Mouse (Mus musculus) megakaryocyte-erythroid progenitor cell, adult 5-6 weeks (primary cell): Measurements from ENCODE around the gene Islr. TPM values are rescaled to one million over a fixed set of nuclear protein-coding genes. Genes with fewer than 3 reads are reported as not detected.

ENCODE experiments used
- ATAC-seq: replicated peaks from 2 replicates; pipeline ENCODE4 v1.8.0; 2016; ENCODE audit warnings: mild to moderate bottlenecking, inconsistent platforms; ENCODE audit not compliant: severe bottlenecking, poor library complexity, low FRiP score, low TSS enrichment
- total RNA-seq, 2 experiments: library from RNA; stranded (forward) in 1 of 2; stranded (reverse) in 1 of 2; fragments of 200-1000, 215-1000 nt in 1 of 2; fragments of >200 nt in 1 of 2; fragmentation: Nextera tagmentation in 1 of 2; gene quantifications; 2 replicates each; pipeline ENCODE4 v1.2.3; 2014 to 2017

Islr gene
- total RNA-seq, 2 experiments from 2014 or later, result not detected

GRCm38 (mm10) chr9:58160315-58160714 is 43.8 kb downstream of the Islr start:
- ATAC-seq, result no peak

GRCm38 (mm10) chr9:58159855-58160254 is 44.3 kb downstream of the Islr start:
- no peak for ATAC-seq

GRCm38 (mm10) chr9:58158541-58159311 is 45.4 kb downstream of the Islr start:
- no peak for ATAC-seq

DNA sequence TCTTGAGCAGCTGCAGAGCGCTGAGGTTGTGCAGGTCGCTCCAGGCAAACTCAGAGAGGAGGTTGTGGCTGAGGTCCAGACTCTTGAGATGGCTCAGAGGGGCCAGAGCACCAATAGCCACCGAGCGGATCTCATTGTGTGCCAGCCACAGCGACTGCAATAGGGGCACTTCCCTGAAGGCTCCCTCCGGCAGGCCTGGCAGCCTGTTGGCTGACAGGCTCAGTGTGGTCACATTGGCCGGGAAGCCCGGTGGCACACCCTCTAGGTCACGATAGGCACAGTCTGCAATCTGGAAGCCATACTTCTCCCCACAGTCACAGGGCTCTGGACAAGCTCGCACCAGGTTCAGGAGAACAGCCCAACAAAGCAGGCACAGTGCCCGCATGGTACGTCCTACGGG is 46.3 kb downstream of the Islr start:
- 0 out of 2 replicates have a peak, but pooled peaks have one; percentile 14 for ATAC-seq

GRCm38 (mm10) chr9:58156819-58157560 is 47.1 kb downstream of the Islr start:
- no peak for ATAC-seq

GRCm38 (mm10) chr9:58155366-58155765 is 48.7 kb downstream of the Islr start:
- ATAC-seq, result no peak

- no peak for ATAC-seq
Observed at GRCm38 (mm10) chr9:58153095-58153494, 51.0 kb downstream of the Islr start.

DNA sequence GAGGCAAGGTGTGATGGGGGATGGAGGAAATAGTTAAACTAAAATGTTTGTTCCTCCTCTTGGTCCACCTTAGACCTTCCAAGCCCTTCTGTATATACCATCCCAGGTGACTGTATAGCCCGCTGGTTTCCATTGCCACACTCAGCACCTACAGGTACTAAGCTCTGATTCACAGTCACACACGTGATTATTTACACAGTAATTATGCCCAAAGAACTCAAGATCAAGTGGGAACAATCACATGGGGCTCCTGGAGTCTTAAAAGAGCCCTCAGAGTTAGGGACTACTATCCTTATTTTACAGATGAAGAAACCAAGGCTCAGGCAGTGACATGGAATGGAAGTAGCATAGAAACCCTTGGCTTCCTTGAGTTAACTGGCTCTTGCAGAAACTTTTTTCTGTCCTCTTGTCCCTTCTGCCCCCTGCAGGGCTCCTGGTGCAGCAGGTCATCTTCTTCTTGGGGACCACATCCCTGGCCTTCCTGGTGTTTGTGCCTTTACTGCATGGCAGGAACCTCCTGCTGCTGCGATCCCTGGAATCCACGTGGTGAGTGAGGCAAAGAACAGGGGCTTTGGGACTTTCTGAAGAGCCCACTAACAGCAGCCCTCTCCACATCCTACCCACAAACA is 53.3 kb downstream of the Islr start:
- no peak for ATAC-seq

- no peak for ATAC-seq
Observed at GRCm38 (mm10) chr9:58148806-58149205, 55.3 kb downstream of the Islr start.

- no peak for ATAC-seq
Observed at GRCm38 (mm10) chr9:58145417-58145816, 58.7 kb downstream of the Islr start.

GRCm38 (mm10) chr9:58144664-58145063 is 59.4 kb downstream of the Islr start:
- no peak for ATAC-seq

- no peak for ATAC-seq
Observed at GRCm38 (mm10) chr9:58143419-58143818, 60.7 kb downstream of the Islr start.

DNA sequence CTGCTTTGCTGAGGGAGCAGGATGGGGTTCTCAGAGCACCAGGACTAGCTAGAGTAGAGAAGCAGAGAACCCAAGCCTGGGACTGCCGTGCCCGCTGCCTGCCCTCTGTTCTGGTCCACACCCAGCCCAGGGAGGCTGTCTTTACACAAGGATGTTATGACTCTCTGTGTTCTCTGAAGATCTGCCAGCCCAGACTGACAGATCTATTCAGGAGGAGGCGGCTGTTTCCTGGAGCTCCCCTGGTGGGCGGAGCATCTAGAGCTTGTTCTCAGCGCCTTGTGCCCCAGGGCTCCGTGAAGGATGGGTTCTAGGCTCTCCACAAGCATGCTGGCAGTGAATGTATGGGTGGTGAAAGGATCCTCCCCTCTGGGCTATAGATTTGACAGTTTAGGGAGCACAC is 64.2 kb downstream of the Islr start:
- no peak for ATAC-seq

DNA sequence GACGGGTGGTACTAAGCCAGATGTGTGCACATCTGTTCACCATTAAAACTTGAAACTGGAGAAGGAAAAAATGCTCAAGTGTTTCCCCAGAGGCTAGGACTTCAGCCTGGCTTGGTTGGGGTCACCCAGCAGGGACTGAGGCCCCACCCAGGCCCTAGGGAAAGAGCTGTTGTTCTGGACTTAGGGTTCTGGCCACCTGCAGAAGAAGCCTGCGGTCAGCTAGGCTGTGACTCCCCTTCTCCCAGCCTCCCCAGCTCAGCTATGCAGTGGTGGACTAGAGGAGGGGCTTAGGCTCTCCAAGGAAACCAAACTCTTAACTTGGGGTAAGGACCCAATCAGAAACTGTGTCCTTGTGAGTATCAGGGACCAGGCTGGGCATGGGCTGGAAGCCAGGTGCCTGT is 68.2 kb downstream of the Islr start:
- no peak for ATAC-seq

GRCm38 (mm10) chr9:58134906-58135305 is 69.2 kb downstream of the Islr start:
- ATAC-seq, result no peak

DNA sequence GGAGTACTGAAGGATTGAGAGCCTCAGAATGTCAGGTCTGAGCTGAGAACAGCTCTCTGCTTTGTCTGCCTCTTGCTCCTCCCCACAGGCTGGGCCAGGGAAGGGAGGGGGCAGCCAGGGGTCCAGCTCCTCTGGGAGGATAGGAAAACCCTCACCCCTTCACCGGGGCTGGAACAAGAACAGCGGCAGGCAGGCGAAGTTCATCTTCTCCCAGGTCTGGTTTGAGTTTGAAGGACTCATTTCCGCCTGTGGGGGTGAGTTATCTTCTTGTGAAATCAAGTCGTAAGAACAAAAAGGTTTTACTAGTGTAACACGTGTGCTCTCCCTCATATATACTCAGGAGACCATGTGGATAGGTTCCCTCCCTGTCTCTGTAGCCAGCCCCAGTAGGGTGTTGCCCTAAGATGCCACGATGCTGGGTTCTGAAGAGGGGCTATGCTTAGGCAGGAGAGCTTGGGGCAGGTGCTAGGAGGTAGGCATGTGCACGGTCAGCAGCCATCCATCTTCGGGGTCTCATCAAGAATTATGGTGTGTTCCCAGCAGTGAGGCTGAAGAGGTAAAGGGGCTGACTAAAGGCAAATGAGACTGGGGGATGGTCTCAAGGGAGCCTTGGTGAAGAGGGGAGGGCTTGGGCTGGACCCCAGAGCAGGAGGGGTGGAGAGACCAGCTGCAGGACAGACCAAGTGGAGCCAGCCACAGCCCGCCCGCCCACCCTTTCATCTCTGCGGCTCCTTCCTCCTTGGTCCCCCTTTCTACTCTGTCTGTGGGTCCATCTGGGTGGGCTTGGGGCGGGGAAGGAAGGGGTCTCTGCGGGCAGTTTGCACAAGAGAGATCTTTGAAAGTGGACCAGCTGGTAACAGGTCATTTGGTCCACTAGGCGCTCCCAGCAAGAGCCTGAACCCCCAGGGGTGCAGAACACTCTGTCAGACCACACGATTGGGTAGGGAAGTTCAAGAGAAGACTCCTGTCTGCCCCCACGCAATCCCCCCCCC is 69.9 kb downstream of the Islr start:
- ATAC-seq, result 0 out of 2 replicates have a peak, but pooled peaks have one; percentile 18

DNA sequence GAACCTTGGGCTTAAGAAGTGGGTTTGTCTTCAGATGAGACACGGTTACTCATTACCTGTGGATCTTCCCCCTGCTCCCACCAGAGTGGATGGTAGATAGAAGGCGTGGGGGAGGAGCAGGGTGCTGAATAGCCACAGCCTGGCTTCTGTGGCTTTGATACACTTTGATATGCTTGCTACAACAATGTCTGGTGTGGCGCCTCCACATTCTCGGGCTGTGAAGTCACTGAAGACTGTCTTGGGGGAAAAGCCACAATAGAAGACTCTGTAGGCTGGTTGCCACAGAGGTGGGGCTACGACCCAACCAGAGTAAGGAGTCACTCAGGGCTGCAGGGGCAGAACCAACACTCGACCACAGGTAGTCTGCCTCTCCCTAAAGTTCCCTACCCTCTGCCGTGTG is 72.4 kb downstream of the Islr start:
- no peak for ATAC-seq

GRCm38 (mm10) chr9:58130909-58131308 is 73.2 kb downstream of the Islr start:
- no peak for ATAC-seq

DNA sequence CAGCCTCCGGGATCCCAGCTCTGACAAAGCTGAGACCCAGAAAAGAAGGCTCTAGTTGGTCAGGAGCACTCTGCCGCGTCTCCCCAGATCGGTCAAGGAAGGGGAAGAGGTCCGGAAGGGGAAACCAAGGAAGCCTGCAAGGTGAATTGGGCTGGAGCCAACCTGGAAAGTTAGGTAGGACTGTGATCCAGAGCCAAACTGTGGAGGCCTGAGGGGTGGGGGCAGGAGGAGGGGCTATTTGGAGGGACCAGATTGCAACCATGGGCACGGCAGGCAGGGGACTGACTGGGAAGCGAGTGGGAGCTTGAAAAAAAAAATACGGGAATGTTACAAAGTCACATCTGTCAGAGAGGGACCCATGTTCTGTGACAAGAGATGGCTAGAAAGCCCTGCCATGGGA is 74.6 kb downstream of the Islr start:
- no peak for ATAC-seq
